Mouse (Mus musculus) cerebral cortex, adult 2 months (tissue): ENCODE measurements around the gene Lrrc73.

Source experiments
- WGBS: fragments of 180-500 bp; shearing (Covaris S2); methylation state at CpG from one replicate; pipeline ENCODE4 v1.1.7; 2018; 5-methylcytosine and 5-hydroxymethylcytosine counted together

Gene Lrrc73

GRCm38 (mm10) chr17:46253452-46254084 lies at the start of gene Lrrc73:
Gene Lrrc73 (plus strand): TSS chr17:46253531.
- 1% methylated on average over 47 of the region's 48 CpGs for WGBS

GRCm38 (mm10) chr17:46210550-46210949 lies 42.8 kb upstream of the Lrrc73 start:
- WGBS: 87% methylated on average over 3 of the region's 3 CpGs

- 96% methylated on average over 3 of the region's 3 CpGs for WGBS
Observed at GRCm38 (mm10) chr17:46221601-46222000, 31.7 kb upstream of the Lrrc73 start.

GRCm38 (mm10) chr17:46227576-46227975 lies 25.8 kb upstream of the Lrrc73 start:
- WGBS: 84% methylated on average over 7 of the region's 7 CpGs

GRCm38 (mm10) chr17:46236067-46236466 lies 17.3 kb upstream of the Lrrc73 start:
- 100% methylated on average over 1 of the region's 1 CpGs for WGBS

- 93% methylated on average over 6 of the region's 6 CpGs for WGBS
Observed at GRCm38 (mm10) chr17:46237079-46237478, 16.3 kb upstream of the Lrrc73 start.

GRCm38 (mm10) chr17:46237480-46237879 lies 15.9 kb upstream of the Lrrc73 start:
- 83% methylated on average over 5 of the region's 5 CpGs for WGBS

GRCm38 (mm10) chr17:46239516-46240114 lies 13.7 kb upstream of the Lrrc73 start:
- WGBS: 91% methylated on average over 15 of the region's 15 CpGs

GRCm38 (mm10) chr17:46241471-46241870 lies 11.9 kb upstream of the Lrrc73 start:
- WGBS: 74% methylated on average over 11 of the region's 11 CpGs

- WGBS: 87% methylated on average over 13 of the region's 13 CpGs
Observed at GRCm38 (mm10) chr17:46242274-46242673, 11.1 kb upstream of the Lrrc73 start.

GRCm38 (mm10) chr17:46242993-46243392 lies 10.3 kb upstream of the Lrrc73 start:
- WGBS: 86% methylated on average over 4 of the region's 4 CpGs

GRCm38 (mm10) chr17:46243624-46244023 lies 9.7 kb upstream of the Lrrc73 start:
- WGBS: 42% methylated on average over 2 of the region's 2 CpGs

GRCm38 (mm10) chr17:46244579-46244978 lies 8.8 kb upstream of the Lrrc73 start:
- 72% methylated on average over 10 of the region's 10 CpGs for WGBS

- WGBS: under 1% methylated on average over 53 of the region's 53 CpGs
Observed at GRCm38 (mm10) chr17:46247512-46248188, 5.7 kb upstream of the Lrrc73 start, which contains the start of the genes Polr1c and Yipf3. Gene Polr1c (minus strand): TSS chr17:46248054. Gene Yipf3 (plus strand): TSS chr17:46248080.

- under 1% methylated on average over 37 of the region's 37 CpGs for WGBS
Observed at GRCm38 (mm10) chr17:46248189-46248522, 5.2 kb upstream of the Lrrc73 start.

GRCm38 (mm10) chr17:46251174-46251573 lies 2.2 kb upstream of the Lrrc73 start:
- 76% methylated on average over 7 of the region's 7 CpGs for WGBS

GRCm38 (mm10) chr17:46252571-46253451 lies 520 bp upstream of the Lrrc73 start:
- 39% methylated on average over 14 of the region's 14 CpGs for WGBS

- 1% methylated on average over 54 of the region's 54 CpGs for WGBS
Observed at GRCm38 (mm10) chr17:46254106-46254505, 775 bp downstream of the Lrrc73 start.

- WGBS: 22% methylated on average over 6 of the region's 6 CpGs
Observed at GRCm38 (mm10) chr17:46255147-46255546, 1.8 kb downstream of the Lrrc73 start.

- WGBS: 78% methylated on average over 30 of the region's 30 CpGs
Observed at GRCm38 (mm10) chr17:46258279-46259053, 5.1 kb downstream of the Lrrc73 start.

GRCm38 (mm10) chr17:46259675-46260074 lies 6.3 kb downstream of the Lrrc73 start:
- WGBS: 85% methylated on average over 17 of the region's 17 CpGs
